Mouse (Mus musculus): Measurements from ENCODE around the gene Cd207. TPM values are rescaled to one million over a fixed set of nuclear protein-coding genes. Genes with fewer than 3 reads are reported as not detected.
A peak's percentile ranks its signal among the peaks of the same experiment; 100 is the strongest.
"Not testable (repeated sequence)": the region's sequence is repeated elsewhere in the genome, so short reads cannot be mapped to it uniquely, and the experiment has no call there.

Cd207 gene
- total RNA-seq, 1 experiment from 2014 or later: 0.37 TPM

DNA sequence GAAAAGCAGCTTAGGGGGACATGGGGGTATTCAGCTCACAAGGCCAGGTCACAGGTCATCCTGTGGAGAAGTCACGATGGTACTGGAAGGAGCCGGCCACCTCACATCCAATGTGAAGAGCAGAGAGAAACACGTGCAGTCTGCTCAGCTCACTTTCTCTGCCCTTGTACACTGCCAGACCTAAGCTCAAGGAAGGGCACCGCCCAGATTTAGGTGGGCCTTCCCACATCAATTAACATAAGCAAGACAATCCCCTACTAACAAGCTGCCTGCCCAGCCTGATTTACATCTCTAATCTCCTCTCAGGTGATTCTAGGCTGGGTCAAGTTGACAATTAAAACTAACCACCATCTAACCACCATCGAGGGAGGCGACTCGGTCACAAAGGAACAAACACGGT lies 20.3 kb upstream of the Cd207 start:
- DNase-seq: no peak

GRCm38 (mm10) chr6:83696684-83697083 lies 19.0 kb upstream of the Cd207 start:
- DNase-seq: no peak

DNA sequence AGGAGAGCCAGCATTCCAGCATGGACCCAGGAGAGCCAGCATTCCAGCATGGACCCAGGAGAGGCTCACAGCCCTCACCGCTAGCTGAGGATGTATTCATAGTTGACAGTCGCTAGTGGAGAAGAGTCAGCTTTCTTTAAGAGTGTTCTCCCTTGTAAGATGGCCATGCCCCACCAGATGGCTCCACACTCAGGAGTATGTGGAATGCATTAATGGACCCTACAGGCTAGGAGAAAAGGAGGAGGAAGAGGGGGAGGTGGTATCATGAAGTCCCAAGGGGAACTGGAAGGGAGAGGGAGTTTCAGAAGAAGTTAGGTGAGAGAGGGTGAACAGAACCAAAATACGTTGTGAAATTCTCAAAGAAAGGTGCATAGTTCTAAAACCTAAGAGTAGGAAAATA lies 18.1 kb upstream of the Cd207 start:
- no peak for DNase-seq

DNA sequence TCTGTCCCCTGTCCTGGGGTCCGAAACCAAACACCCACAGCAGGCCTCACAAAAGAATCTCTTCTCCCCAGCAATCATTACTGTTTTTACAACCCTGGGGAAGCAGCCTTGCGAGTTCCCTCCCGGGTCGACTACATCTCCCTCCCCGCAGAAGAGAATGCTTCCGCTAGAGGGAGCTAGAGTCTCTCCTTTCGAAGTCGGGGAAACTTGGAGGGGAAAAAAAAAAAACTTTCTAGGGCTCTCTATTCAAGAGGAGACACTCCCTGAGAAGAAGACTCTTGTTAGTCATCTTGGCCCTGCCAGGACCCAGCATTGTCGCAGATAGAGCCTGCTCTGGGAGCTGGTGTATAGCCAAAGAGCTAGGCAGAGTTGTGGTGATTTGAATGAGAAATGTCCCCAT lies 16.2 kb upstream of the Cd207 start:
- DNase-seq: peak; percentile 72

DNA sequence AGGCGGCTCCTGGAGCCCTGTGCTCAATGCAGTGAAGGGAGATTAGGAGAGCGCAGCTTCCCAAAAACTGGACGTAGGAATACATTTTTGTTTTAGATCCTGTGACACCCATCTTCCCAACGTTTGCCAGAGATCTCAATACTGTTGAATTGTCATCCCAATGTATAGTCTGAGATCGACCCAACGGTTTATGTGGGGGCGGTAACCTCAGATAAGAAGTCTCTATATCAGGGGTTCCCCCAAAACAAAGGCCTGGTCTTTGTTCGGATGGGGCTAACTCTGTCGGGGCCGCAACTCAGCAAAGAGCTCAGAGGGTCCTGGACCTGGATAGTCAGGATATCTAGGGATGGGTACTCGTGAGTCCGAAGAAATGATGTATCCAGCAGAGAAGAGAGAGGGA lies 15.3 kb upstream of the Cd207 start:
- DNase-seq: no peak

- no peak for DNase-seq
Measured at GRCm38 (mm10) chr6:83690936-83691335, 13.3 kb upstream of the Cd207 start.

DNA sequence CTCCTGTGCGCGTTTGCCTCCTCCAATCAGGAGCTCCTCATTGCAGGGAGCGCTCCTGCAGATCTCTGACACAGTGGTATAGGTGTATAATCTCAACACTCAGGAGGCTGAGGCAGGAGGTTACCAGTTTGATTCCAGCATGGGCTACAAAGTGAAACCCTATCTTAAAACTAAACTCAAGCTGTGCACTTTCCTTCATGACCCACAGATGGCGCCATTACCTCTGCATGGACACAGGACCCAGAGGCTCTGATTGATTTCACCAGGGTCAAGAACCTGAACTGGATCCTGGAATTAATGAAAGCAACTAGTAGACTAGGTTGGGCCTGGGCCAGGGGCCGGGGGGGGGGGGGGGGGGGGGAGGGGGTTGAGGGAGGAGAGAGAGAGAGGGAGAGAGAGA lies 12.6 kb upstream of the Cd207 start:
- DNase-seq: peak; percentile 68

- DNase-seq: no peak
Measured at GRCm38 (mm10) chr6:83689374-83689773, 11.7 kb upstream of the Cd207 start.

DNA sequence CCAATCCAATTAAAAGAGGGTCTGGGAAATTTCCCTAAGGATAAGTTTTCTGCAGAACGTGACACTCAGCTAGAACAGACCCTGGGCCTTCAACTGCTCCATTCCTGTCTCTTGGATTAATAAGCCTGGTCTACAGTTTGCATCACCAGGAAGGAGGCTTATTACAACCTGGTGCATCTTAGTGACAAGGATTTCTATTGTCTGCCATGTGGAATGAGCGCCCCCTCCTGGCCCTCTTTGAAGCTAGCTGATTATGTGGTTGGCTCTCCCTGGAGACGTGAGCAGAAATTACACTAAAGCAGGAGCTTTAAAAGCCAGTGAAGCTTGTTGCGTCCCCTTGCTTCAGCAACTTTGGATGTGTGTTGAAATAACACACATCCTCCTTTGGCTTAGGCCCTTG lies 4.3 kb downstream of the Cd207 start:
- DNase-seq: peak; percentile 89

GRCm38 (mm10) chr6:83665009-83665408 lies 12.6 kb downstream of the Cd207 start:
- DNase-seq: no peak

- no peak for DNase-seq
Measured at GRCm38 (mm10) chr6:83660821-83661220, 16.8 kb downstream of the Cd207 start.

DNA sequence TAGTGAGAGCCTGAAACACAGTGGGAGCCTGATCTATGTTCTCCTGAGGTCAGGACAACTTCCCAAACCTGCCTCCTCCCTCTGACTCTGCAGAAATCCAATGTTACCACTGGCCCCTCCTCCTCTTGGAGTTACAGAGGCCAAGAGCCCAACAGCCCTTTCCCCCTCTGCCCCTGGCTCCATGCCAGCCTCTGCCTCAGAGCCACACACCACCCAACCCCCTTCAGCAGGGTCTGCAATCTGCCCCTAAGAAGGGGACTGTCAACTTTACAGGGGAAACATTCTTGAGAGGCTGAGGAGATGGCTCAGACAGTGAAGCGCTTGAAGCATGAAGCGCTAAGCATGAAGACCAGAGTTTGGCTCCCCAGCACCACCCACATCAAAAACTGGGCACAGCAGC lies 21.6 kb downstream of the Cd207 start, which contains the start of gene Clec4f:
TSS of gene Clec4f (minus strand) at position 101 of the 400 bp plus-strand sequence.
- DNase-seq: no peak

DNA sequence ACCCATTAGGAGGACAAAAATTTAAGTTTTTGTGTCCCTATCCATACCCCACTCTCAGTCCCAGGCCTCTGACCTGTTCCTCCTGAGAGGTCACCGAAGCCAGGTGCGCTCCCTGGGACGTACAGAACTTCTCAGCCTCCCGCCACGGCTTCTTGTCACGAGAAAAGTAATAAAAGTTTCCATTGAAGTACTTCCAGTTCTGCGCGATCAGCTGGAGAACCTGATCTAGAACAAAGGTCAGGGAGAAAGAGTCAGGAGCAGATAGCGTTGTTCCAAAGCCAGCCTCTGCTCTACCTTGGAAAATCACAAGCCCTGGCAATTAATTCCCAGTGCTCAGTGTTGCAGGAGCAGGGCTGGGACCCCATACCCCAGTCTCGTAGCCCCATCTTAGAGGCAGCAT lies 30.9 kb downstream of the Cd207 start:
- no peak for DNase-seq

DNA sequence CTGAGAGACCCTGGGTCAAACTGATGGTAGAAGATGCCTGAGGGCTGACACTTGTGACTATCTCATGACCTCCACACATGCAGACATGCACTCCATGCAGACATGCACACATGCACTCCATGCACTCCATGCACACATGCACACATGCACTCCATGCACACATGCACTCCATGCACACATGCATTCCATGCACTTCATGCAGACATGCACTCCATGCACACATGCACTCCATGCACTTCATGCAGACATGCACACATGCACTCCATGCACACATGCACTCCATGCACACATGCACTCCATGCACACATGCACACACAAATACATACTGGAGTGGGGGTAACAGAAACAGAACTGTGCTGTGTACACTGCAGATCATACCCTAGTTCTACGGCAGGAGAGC lies 42.3 kb downstream of the Cd207 start:
- DNase-seq: no peak

GRCm38 (mm10) chr6:83634631-83635030 lies 43.0 kb downstream of the Cd207 start:
- DNase-seq: not testable (repeated sequence)

DNA sequence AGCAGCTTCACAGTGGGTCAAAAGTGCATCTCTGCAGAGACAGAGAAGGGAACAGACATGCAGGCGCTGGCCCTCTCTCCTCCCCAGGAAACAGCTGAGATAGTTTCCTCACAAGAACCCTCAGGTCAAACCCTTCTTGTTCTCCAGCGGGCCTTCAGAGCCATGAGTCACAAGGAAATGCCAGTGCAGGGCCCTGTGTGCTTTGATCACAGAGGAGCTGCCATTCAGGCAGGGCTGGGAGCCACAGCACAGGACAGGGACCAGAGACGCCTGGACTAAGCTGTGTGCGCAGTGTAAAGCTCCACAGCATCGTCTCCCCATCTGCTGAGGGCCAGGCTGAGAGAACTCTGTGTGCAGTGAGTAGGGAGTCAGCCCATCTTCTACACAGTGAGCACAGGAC lies 43.6 kb downstream of the Cd207 start:
- peak; percentile 19 for DNase-seq

DNA sequence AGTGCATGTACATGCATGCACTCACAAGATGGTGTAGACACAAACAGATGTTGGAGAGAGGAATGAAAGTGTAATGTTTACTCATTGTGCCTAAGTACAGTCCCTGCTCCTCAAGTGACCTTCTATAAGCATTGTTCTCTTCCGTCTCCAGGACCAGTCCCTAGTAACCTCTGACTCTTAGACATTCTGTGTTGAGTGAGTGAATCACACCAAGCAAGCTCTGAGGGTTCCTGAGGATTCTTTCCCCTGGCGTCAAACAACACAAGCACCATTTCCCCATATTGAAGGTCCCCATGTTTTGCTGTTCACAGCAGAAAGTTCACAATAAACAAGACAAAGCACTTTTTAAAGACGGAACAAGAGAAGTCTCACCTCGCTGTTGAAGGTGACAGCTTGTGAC lies 45.8 kb downstream of the Cd207 start:
- DNase-seq: no peak

DNA sequence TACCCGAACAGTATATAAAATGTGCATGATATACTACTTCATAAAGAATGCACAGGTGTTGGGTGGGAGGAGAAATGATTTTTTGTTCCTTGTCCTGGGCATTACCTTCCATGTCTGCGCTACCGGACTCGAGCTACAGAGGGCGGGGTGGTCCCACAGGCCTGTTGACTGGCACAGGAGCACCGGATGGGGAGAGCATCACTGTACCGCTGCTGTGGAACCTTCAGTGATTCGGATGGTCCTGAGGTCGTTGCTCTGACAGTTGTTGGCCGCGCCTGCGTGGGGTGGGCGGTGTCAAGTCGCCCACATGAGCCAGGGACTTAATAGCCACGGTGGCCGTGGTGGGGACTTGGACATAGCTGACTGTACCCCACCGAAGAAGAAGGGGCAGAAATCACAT lies 50.9 kb downstream of the Cd207 start:
- no peak for DNase-seq

Other genes starting within 250 kb of the Cd207 start
- 49.9 and 61.8 TPM in 2 replicates for gene Tet3, start 218.8 kb downstream of the Cd207 start, total RNA-seq (2021)
- gene Dguok, start 170.9 kb downstream of the Cd207 start, total RNA-seq (2021): 45.2 and 46.6 TPM in 2 replicates
- 2.0 and 5.0 TPM in 2 replicates for gene Actg2, start 141.6 kb downstream of the Cd207 start, total RNA-seq (2021)
- gene Stambp, start 105.1 kb downstream of the Cd207 start, total RNA-seq (2021): 18.0 and 22.9 TPM in 2 replicates
- 0.26 and 8.6 TPM in 2 replicates for gene Clec4f, start 21.7 kb downstream of the Cd207 start, total RNA-seq (2021)
- gene Vax2, start 33.4 kb upstream of the Cd207 start, total RNA-seq (2021): not detected in 2 replicates
- not detected in 2 replicates for gene Atp6v1b1, start 65.1 kb upstream of the Cd207 start, total RNA-seq (2021)
- gene Ankrd53, start 84.8 kb upstream of the Cd207 start, total RNA-seq (2021): 0.23 TPM in 1 of 2 replicates, not detected in the other
- 111 and 143 TPM in 2 replicates for gene Tex261, start 98.0 kb upstream of the Cd207 start, total RNA-seq (2021)
- 37.6 and 42.1 TPM in 2 replicates for gene Nagk, start 117.1 kb upstream of the Cd207 start, total RNA-seq (2021)
- 25.2 and 35.1 TPM in 2 replicates for gene Paip2b, start 153.9 kb upstream of the Cd207 start, total RNA-seq (2021)
- 91.9 and 93.0 TPM in 2 replicates for gene Zfp638, start 189.3 kb upstream of the Cd207 start, total RNA-seq (2021)